Comparison of ENCODE assay signal across 9 mouse cellular contexts in genomic region chr2:33542696-33543428, GRCm38 (mm10).
A peak's percentile ranks its signal among the peaks of the same experiment; 100 is the strongest.
DNase-seq lines count a peak whose midpoint lies in the region; ATAC-seq lines count a peak whose summit lies in the region.
"Had no signal": no experiment of that assay in that cellular context is flagged by ENCODE, and none has a peak within 500 bp of the region (broad histone marks: within the 10 kb centered on the region; RNA-seq: fewer than 3 reads in every experiment).

No protein-coding gene starts in this region.

- no peaks in the 10 kb centered on the region for H3K36me3 ChIP-seq in intestine, embryonic 14.5 days (ENCODE audit: control insufficient read depth, insufficient read depth, low read length)
- H3K36me3 ChIP-seq in intestine, embryonic 16.5 days (ENCODE audit: control insufficient read depth, insufficient read depth, low read length), result no peaks in the 10 kb centered on the region
- H3K36me3 ChIP-seq in embryonic facial prominence, embryonic 10.5 days (replicated peaks), result no peaks in the 10 kb centered on the region
- H3K36me3 ChIP-seq in hindbrain, embryonic 11.5 days (ENCODE audit: control insufficient read depth, insufficient read depth, low read length), result no peaks in the 10 kb centered on the region
- H3K36me3 ChIP-seq in splenic B cell, adult 2 months (ENCODE audit: control insufficient read depth, insufficient read depth, low read length, poor library complexity, severe bottlenecking), result no peaks in the 10 kb centered on the region

- H3K4me3 ChIP-seq in intestine, embryonic 14.5 days (ENCODE audit: low read depth, low read length), result no peak overlapping the region
- no peak overlapping the region for H3K4me3 ChIP-seq in intestine, embryonic 16.5 days (ENCODE audit: low read length)
- peak overlapping the region; percentile 64 for H3K4me3 ChIP-seq in embryonic facial prominence, embryonic 10.5 days
- H3K4me3 ChIP-seq in hindbrain, embryonic 11.5 days (ENCODE audit: low read depth, low read length), result 0 out of 2 replicates have a peak overlapping the region, but pooled peaks have one; percentile 44
- H3K4me3 ChIP-seq: myocyte had no signal

- H3K4me1 ChIP-seq in intestine, embryonic 14.5 days (replicated peaks; ENCODE audit: control insufficient read depth, insufficient read depth, low read length), result peaks cover 3% of the 10 kb centered on the region
- peaks cover 10% of the 10 kb centered on the region for H3K4me1 ChIP-seq in intestine, embryonic 16.5 days (ENCODE audit: control insufficient read depth, insufficient read depth, low read length)
- H3K4me1 ChIP-seq in embryonic facial prominence, embryonic 10.5 days, result peaks cover 32% of the 10 kb centered on the region
- H3K4me1 ChIP-seq in hindbrain, embryonic 11.5 days (replicated peaks; ENCODE audit: control insufficient read depth, insufficient read depth, low read length), result peaks cover 10% of the 10 kb centered on the region

- peaks cover 56% of the 10 kb centered on the region for H3K27me3 ChIP-seq in intestine, embryonic 14.5 days (replicated peaks; ENCODE audit: control insufficient read depth, insufficient read depth, low read length)
- peaks cover 35% of the 10 kb centered on the region for H3K27me3 ChIP-seq in intestine, embryonic 16.5 days (replicated peaks; ENCODE audit: control insufficient read depth, insufficient read depth, low read length)
- peaks cover 84% of the 10 kb centered on the region for H3K27me3 ChIP-seq in embryonic facial prominence, embryonic 10.5 days (replicated peaks; ENCODE audit: low read depth, poor library complexity, severe bottlenecking)
- H3K27me3 ChIP-seq in hindbrain, embryonic 11.5 days (ENCODE audit: control insufficient read depth, insufficient read depth, low read length), result peaks cover 24% of the 10 kb centered on the region
- H3K27me3 ChIP-seq in splenic B cell, adult 2 months (ENCODE audit: control insufficient read depth, insufficient read depth, low read length, poor library complexity, severe bottlenecking), result no peaks in the 10 kb centered on the region; the same call in 1 of the 2 replicates

- no peaks in the 10 kb centered on the region for H3K9me3 ChIP-seq in intestine, embryonic 14.5 days (ENCODE audit: control insufficient read depth, low read length)
- H3K9me3 ChIP-seq in intestine, embryonic 16.5 days (ENCODE audit: control insufficient read depth, low read length), result no peaks in the 10 kb centered on the region
- no peaks in the 10 kb centered on the region for H3K9me3 ChIP-seq in embryonic facial prominence, embryonic 10.5 days
- H3K9me3 ChIP-seq in hindbrain, embryonic 11.5 days (ENCODE audit: control insufficient read depth, low read length), result no peaks in the 10 kb centered on the region

- no peak overlapping the region for H3K9ac ChIP-seq in intestine, embryonic 14.5 days (ENCODE audit: low read length)
- no peak overlapping the region for H3K9ac ChIP-seq in intestine, embryonic 16.5 days (ENCODE audit: low read depth, low read length)
- H3K9ac ChIP-seq in hindbrain, embryonic 11.5 days (ENCODE audit: low read depth, low read length), result no peak overlapping the region

- ATAC-seq in intestine, embryonic 14.5 days (replicated peaks; ENCODE audit: low FRiP score, low TSS enrichment, low read depth), result no peak
- ATAC-seq in intestine, embryonic 16.5 days, result no peak
- no peak for ATAC-seq in hindbrain, embryonic 11.5 days (ENCODE audit: low FRiP score)
- peak; percentile 65 for ATAC-seq in megakaryocyte progenitor cell, adult 5-6 weeks (replicated peaks; ENCODE audit: poor library complexity)

- no peak overlapping the region for H3K27ac ChIP-seq in intestine, embryonic 14.5 days (ENCODE audit: low read depth)
- H3K27ac ChIP-seq in intestine, embryonic 16.5 days (ENCODE audit: low read length), result no peak overlapping the region
- H3K27ac ChIP-seq in embryonic facial prominence, embryonic 10.5 days (replicated peaks), result no peak overlapping the region
- H3K27ac ChIP-seq in hindbrain, embryonic 11.5 days (ENCODE audit: low read depth, low read length), result peak overlapping the region; percentile 18; the same call in 1 of the 2 replicates

- 5% methylated on average over 11 of the region's 11 CpGs for WGBS in intestine, embryonic 14.5 days
- 2% methylated on average over 11 of the region's 11 CpGs for WGBS in intestine, embryonic 16.5 days
- WGBS in embryonic facial prominence, embryonic 10.5 days, result 4% methylated on average over 11 of the region's 11 CpGs
- 2% methylated on average over 11 of the region's 11 CpGs for WGBS in hindbrain, embryonic 11.5 days

- peak; percentile 86 for DNase-seq in intestine, embryonic 14.5 days (ENCODE audit: low spot score)
- peak; percentile 78 for DNase-seq in adrenal gland, postnatal 10 days
- peak; percentile 70 for DNase-seq in embryonic facial prominence, embryonic 10.5 days (ENCODE audit: low spot score)
- peak; percentile 84 for DNase-seq in hindbrain, embryonic 11.5 days (ENCODE audit: low spot score)
- DNase-seq in layer of hippocampus, adult 9-11 months, result peak; percentile 76
- peak; percentile 62 for DNase-seq in splenic B cell, adult 2 months (ENCODE audit: low read depth, low spot score)

- no peak overlapping the region for H3K4me2 ChIP-seq in intestine, embryonic 14.5 days (ENCODE audit: low read length)
- no peak overlapping the region for H3K4me2 ChIP-seq in intestine, embryonic 16.5 days (ENCODE audit: low read depth, low read length)
- peak overlapping the region; percentile 82; the same call in 1 of the 2 replicates for H3K4me2 ChIP-seq in hindbrain, embryonic 11.5 days (replicated peaks; ENCODE audit: low read depth, low read length)

Comparison
In these comparisons a context has a peak if more than half of its experiments do, and no peak if none do; other contexts are left out.
1. H3K4me3 ChIP-seq: peak in embryonic facial prominence, embryonic 10.5 days (single experiment) and hindbrain, embryonic 11.5 days (single experiment); none in intestine, embryonic 14.5 days (single experiment) and intestine, embryonic 16.5 days (single experiment).
2. Peak in every context shown above with its lines, with median percentiles within 50 percentile points of each other: DNase-seq.